Mouse (Mus musculus) cerebellum, adult (tissue): ENCODE results near the gene Gpr165.

Source experiments
- ATAC-seq: cut with Nextera tagmentation; 2 replicates; pipeline ENCODE4 v1.9.2; 2017; ENCODE audit warnings: mild to moderate bottlenecking, moderate library complexity, mixed read lengths; ENCODE audit not compliant: insufficient number of reproducible peaks, low FRiP score, low TSS enrichment

The Gpr165 gene

GRCm38 (mm10) chrX:96712907-96713774 lies at the start of gene Gpr165:
Gene Gpr165 (plus strand): TSS chrX:96713441.
- ATAC-seq: peak; percentile 64; the same call in 1 of the 2 replicates

GRCm38 (mm10) chrX:96674871-96675270 lies 38.4 kb upstream of the Gpr165 start:
- no peak for ATAC-seq
